Mouse (Mus musculus) midbrain, embryonic 10.5 days (tissue): ENCODE results near the gene Safb. TPM values are rescaled to one million over a fixed set of nuclear protein-coding genes. Genes with fewer than 3 reads are reported as not detected.

ENCODE experiments used
- DNase-seq: peaks from one replicate; pipeline ENCODE4 v3.0.0-alpha.2; 2017; ENCODE audit warnings: low spot score
- H3K27ac ChIP-seq: fragments of 300-500 bp; sonication (generic); replicated peaks from 2 replicates; pipeline ENCODE4 v1.5.1; 2016; ENCODE audit warnings: mild to moderate bottlenecking
- H3K27me3 ChIP-seq: fragments of 300-500 bp; sonication (generic); 2 replicates; pipeline ENCODE4 v1.6.1; 2016; ENCODE audit warnings: low read depth, mild to moderate bottlenecking; ENCODE audit not compliant: poor library complexity, severe bottlenecking
- H3K36me3 ChIP-seq: fragments of 300-500 bp; sonication (generic); 2 replicates; pipeline ENCODE4 v1.6.1; 2016; ENCODE audit warnings: mild to moderate bottlenecking, moderate library complexity
- H3K4me1 ChIP-seq: fragments of 300-500 bp; sonication (generic); 2 replicates; pipeline ENCODE4 v1.6.1; 2016
- H3K4me3 ChIP-seq: fragments of 300-500 bp; sonication (generic); 2 replicates; pipeline ENCODE4 v1.5.1; 2016; ENCODE audit warnings: mild to moderate bottlenecking, moderate library complexity
- H3K9me3 ChIP-seq: fragments of 300-500 bp; sonication (generic); replicated peaks from 2 replicates; pipeline ENCODE4 v1.6.1; 2016; ENCODE audit warnings: mild to moderate bottlenecking
- WGBS: fragments of 180-500 bp; shearing (Covaris S2); methylation state at CpG from one replicate; pipeline ENCODE4 v1.1.7; 2016; 5-methylcytosine and 5-hydroxymethylcytosine counted together
- polyA plus RNA-seq: library from polyadenylated mRNA; unstranded; fragments of >200 nt; fragmentation: Nextera tagmentation; extraction: Ambion mirVana; gene quantifications from 2 replicates; pipeline ENCODE4 v1.2.1, GENCODE M21; 2016

Gene Safb
- polyA plus RNA-seq, 1 experiment from 2014 or later, result 148 TPM

- H3K27me3 ChIP-seq, result no peaks in the 10 kb centered on the region; the same call in 1 of the 2 replicates
- no peaks in the 10 kb centered on the region for H3K36me3 ChIP-seq
- H3K4me1 ChIP-seq, result no peaks in the 10 kb centered on the region
- WGBS, result 66% methylated on average over 12 of the region's 13 CpGs
- no peaks in the 10 kb centered on the region for H3K9me3 ChIP-seq
- H3K4me3 ChIP-seq, result no peak overlapping the region
- H3K27ac ChIP-seq, result no peak overlapping the region
- no peak for DNase-seq
Measured at GRCm38 (mm10) chr17:56647546-56647945, 62.9 kb downstream of the Safb start.

GRCm38 (mm10) chr17:56651801-56652200 is 67.2 kb downstream of the Safb start:
- 42% methylated on average over 10 of the region's 10 CpGs for WGBS

GRCm38 (mm10) chr17:56654771-56655170 is 70.1 kb downstream of the Safb start:
- DNase-seq, result no peak
- H3K36me3 ChIP-seq, result no peaks in the 10 kb centered on the region
- no peaks in the 10 kb centered on the region for H3K27me3 ChIP-seq
- H3K9me3 ChIP-seq, result no peaks in the 10 kb centered on the region
- peaks cover under 1% of the 10 kb centered on the region; the same call in 1 of the 2 replicates for H3K4me1 ChIP-seq
- WGBS, result 79% methylated on average over 2 of the region's 2 CpGs
- no peak overlapping the region for H3K4me3 ChIP-seq
- no peak overlapping the region for H3K27ac ChIP-seq

More at GRCm38 (mm10) chr17:56651801-56652200, 67.2 kb downstream of the Safb start:
- H3K27ac ChIP-seq, result no peak overlapping the region
- no peaks in the 10 kb centered on the region for H3K36me3 ChIP-seq
- no peak for DNase-seq
- no peaks in the 10 kb centered on the region for H3K9me3 ChIP-seq
- H3K4me3 ChIP-seq, result no peak overlapping the region
- no peaks in the 10 kb centered on the region for H3K4me1 ChIP-seq
- H3K27me3 ChIP-seq, result no peaks in the 10 kb centered on the region; the same call in 1 of the 2 replicates

GRCm38 (mm10) chr17:56655311-56655710 is 70.7 kb downstream of the Safb start:
- no peaks in the 10 kb centered on the region for H3K9me3 ChIP-seq
- 86% methylated on average over 3 of the region's 3 CpGs for WGBS

More at GRCm38 (mm10) chr17:56655311-56655710, 70.7 kb downstream of the Safb start:
- Histone ChIP-seq H3K4me3 (no peak overlapping the region), H3K27me3 (no peaks in the 10 kb centered on the region), H3K27ac (no peak overlapping the region), H3K36me3 (no peaks in the 10 kb centered on the region), H3K4me1 (peaks cover 5% of the 10 kb centered on the region; the same call in 1 of the 2 replicates)
- no peak for DNase-seq

Other genes starting within 250 kb of the Safb start
- 89.7 and 131 TPM in 2 replicates for gene Ptprs, start 108.3 kb upstream of the Safb start, polyA plus RNA-seq
- gene Znrf4, start 72.4 kb upstream of the Safb start, polyA plus RNA-seq, result not detected in 2 replicates
- 0.80 and 0.89 TPM in 2 replicates for gene Gm20219, start 30.4 kb upstream of the Safb start, polyA plus RNA-seq
- gene Safb2, start 240 bp upstream of the Safb start, polyA plus RNA-seq, result 80.9 and 85.6 TPM in 2 replicates
- gene 2410015M20Rik, start 24.9 kb downstream of the Safb start, polyA plus RNA-seq, result 197 and 202 TPM in 2 replicates
- gene Rpl36, start 28.6 kb downstream of the Safb start, polyA plus RNA-seq, result 1,286 and 1,494 TPM in 2 replicates
- 52.4 and 54.4 TPM in 2 replicates for gene Lonp1, start 42.1 kb downstream of the Safb start, polyA plus RNA-seq
- gene Catsperd, start 43.3 kb downstream of the Safb start, polyA plus RNA-seq, result 0.61 and 0.79 TPM in 2 replicates
- gene Ranbp3, start 88.5 kb downstream of the Safb start, polyA plus RNA-seq, result 140 and 145 TPM in 2 replicates
- 385 and 393 TPM in 2 replicates for gene Ndufa11, start 132.9 kb downstream of the Safb start, polyA plus RNA-seq
- gene Vmac, start 133.2 kb downstream of the Safb start, polyA plus RNA-seq, result 12.0 and 16.5 TPM in 2 replicates
- 4.1 and 5.6 TPM in 2 replicates for gene Nrtn, start 172.7 kb downstream of the Safb start, polyA plus RNA-seq
- gene Dus3l, start 179.9 kb downstream of the Safb start, polyA plus RNA-seq, result 44.7 and 45.6 TPM in 2 replicates
- gene Prr22, start 185.4 kb downstream of the Safb start, polyA plus RNA-seq, result 1.5 and 2.2 TPM in 2 replicates
- gene Rfx2, start 246.2 kb downstream of the Safb start, polyA plus RNA-seq, result 9.8 TPM in 2 replicates